Mouse (Mus musculus): ENCODE results near the gene Ccdc154.
"Not testable (repeated sequence)": the region's sequence is repeated elsewhere in the genome, so short reads cannot be mapped to it uniquely, and the experiment has no call there.

The Ccdc154 gene

DNA sequence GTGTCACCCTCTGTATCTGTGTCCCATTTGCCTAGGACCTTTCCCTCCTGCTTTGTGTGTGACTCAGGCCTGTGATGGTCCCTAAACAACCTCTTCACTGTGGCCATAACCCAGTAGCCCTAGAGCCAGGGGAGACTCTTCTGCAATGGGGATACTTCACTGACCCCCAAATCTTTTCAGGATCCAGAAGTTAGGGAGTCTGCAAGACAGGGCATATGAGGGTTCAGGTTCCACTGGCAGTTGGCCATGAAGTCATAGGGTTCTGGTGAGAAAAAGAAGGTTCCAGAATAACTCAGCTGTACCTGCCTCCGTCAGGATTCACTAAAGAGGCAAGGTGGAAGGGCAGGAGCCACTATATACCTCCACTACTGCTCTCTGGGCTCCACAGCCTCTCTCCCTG is at the start of gene Ccdc154:
TSS of gene Ccdc154 (plus strand) at position 301 of the 400 bp plus-strand sequence.
- no peak for DNase-seq (ENCODE audit: low spot score in 2 of 2)

GRCm38 (mm10) chr17:25114908-25115645 is 47.2 kb upstream of the Ccdc154 start:
- DNase-seq (ENCODE audit: low spot score in 2 of 2) = no peak

DNA sequence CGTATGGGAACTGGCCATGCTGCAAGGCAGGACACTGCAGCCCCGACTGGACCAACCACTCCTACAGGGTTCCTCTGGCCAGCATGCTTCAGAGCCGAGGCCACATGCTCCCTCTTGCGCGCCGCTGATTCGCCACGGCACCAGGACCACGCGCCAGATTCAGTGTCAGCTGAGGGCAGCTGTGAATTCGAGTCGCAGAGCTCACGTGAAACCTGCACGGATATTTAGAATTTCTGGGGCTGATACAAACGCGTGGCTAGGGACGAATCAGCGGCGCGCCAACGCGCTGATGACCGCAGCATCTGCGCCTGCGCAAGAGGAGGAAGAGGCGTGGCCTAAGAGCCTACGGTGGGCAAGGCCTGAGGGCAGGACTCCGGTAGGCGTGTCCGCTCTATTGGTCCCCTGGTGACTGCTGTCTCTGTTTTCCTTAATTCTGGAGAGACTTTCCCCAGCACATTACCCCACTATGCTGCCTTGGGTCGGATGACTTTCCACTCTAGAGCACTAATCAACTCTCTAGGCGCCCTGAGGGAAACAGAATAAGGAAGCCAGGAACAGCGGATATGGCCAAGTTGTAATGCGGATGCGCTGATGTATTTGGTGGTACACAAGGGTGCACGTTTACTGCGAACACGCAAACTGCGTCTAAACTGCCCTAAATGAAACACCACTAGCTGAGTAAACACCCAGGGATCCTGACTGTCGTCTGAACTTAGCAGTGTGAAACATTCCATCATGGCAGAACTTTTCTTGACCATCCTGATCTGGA is 46.4 kb upstream of the Ccdc154 start, which contains the start of gene Telo2:
TSS of gene Telo2 (minus strand) at position 304 of the 769 bp plus-strand sequence.
- peak; percentile 91 to 92 for DNase-seq (ENCODE audit: low spot score in 2 of 2)

- peak in 1 of 2 experiments; percentile 26 for DNase-seq (ENCODE audit: low spot score in 2 of 2)
These were observed 45.0 kb upstream of the Ccdc154 start for GRCm38 (mm10) chr17:25117263-25117662.

- no peak for DNase-seq (ENCODE audit: low spot score in 2 of 2)
These were observed 41.9 kb upstream of the Ccdc154 start, which contains the start of gene Ptx4 for GRCm38 (mm10) chr17:25120406-25120805. TSS of gene Ptx4 (plus strand) at chr17:25120760.

- DNase-seq (ENCODE audit: low spot score in 2 of 2) = no peak
These were observed 38.3 kb upstream of the Ccdc154 start for GRCm38 (mm10) chr17:25123979-25124378.

GRCm38 (mm10) chr17:25125442-25126060 is 36.7 kb upstream of the Ccdc154 start:
- DNase-seq (ENCODE audit: low spot score in 2 of 2) = not testable (repeated sequence)

GRCm38 (mm10) chr17:25127079-25127478 is 35.2 kb upstream of the Ccdc154 start:
- DNase-seq (ENCODE audit: low spot score in 2 of 2) = peak; percentile 19 to 21

DNA sequence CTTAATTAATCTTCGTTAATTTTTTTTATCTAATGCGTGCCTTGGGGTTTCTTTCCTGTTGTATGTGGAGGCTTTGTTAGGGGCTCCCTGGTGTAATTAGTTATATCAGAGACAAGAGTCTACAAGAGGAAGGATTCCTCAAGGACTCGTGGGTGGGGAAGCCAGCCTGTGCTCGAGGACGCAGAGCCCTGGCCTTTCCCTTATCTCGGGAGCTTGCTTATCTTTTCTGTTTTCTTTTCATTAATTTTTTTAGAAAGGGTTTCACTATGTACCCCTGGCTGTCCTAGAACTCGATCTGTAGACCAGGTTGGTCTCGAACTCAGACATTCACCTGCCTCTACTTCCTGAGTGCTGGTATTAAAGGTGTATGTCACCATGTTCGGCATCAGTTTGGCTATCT is 34.6 kb upstream of the Ccdc154 start:
- DNase-seq (ENCODE audit: low spot score in 2 of 2) = no peak

DNA sequence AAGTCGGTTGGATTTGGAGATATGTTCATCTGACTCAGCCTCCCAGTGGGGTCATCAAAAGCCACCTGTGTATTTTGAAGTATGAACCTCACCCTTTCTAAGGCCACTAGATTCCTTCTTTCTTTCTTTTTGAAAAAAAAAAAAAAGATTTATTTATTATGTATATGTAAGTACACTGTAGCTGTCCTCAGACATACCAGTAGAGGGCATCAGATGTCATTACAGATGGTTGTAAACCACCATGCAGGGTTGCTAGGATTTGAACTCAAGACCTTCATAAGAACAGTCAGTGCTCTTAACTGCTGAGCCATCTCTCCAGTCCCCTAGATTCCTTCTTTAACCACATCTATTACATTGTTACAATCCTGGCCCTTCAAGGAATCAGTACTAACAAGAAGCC is 32.2 kb upstream of the Ccdc154 start:
- DNase-seq (ENCODE audit: low spot score in 2 of 2) = no peak

DNA sequence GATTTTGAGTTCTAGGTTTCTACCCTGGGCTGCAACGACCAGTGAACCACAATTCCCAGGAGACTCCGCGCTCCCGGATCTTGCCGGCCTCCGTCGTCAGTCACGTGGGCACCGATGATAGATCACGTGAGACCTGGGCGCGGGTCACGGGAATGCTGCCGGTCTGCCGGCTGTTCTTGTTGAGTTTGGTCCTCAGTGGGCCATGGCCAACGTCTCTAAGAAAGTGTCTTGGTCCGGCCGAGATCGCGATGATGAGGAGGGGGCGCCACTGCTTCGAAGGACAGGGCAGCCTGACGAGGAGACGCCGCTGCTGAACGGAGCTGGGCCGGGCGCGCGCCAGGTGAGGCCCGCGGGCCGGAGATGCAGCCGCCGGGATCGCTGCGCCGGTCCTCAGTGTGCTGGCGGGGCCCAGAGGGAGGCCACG is 29.0 kb upstream of the Ccdc154 start, which contains the start of gene Clcn7:
TSS of gene Clcn7 (plus strand) at position 117 of the 424 bp plus-strand sequence.
- DNase-seq (ENCODE audit: low spot score in 2 of 2) = peak; percentile 90 to 92

- DNase-seq (ENCODE audit: low spot score in 2 of 2) = no peak
These were observed 26.6 kb upstream of the Ccdc154 start for GRCm38 (mm10) chr17:25135622-25136021.

GRCm38 (mm10) chr17:25138803-25139202 is 23.5 kb upstream of the Ccdc154 start:
- no peak for DNase-seq (ENCODE audit: low spot score in 2 of 2)

DNA sequence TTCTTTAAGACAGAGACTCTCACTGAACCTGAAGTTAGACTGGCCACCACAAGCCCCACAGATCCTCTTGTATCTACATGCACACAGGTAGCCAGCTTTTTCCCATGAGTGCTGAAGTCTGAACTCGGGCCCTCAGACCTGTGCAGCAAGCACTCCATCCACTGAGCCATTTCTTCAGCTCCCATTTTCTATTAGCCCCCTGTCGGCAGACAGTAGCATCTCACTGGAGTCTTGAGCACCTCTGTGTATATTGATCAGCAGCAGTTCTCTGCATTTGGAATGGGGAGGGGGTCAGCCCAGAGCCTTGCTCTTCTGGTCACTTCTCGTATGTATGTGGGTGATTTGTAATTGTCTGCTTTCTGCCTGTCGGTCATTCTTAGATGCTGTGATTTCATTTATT is 22.3 kb upstream of the Ccdc154 start:
- no peak for DNase-seq (ENCODE audit: low spot score in 2 of 2)

DNA sequence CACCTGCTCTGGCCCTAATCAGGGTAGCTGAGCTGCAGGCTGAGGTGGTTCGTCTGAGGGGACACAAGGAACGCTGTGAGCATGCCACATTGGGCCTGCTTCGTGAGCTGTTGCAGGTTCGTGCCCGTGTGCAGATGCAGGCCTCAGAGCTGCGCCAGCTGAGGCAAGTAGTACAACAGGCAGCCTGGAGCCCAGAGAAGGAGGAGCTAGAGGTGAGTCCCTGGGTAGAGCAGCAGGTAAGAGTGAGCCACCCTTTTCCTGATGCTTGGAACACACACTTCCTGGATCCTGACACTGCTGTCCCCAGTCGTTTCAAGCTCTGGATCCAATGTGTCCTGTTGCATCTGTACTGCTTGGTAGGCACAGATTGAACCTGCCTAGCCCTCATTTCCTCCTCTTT is 1.1 kb downstream of the Ccdc154 start:
- DNase-seq (ENCODE audit: low spot score in 2 of 2) = no peak

DNA sequence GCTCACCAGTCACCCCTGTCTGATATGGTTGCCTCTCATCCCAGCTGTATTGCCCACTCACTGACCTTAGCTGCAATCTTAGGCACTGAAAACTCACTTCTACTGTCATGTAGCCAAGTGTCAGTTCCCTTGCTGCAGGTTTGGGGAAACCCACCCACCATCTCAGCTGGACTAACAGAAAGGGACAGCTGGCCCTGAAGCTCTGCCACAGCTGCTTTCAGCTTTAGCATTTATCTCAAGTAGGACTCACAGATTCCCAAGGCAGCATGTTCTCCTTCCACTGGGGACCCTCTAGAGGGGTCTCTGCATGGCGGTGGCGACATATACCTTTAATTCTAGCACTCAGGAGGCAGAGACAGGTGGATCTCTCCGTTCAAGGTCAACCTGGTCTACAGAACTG is 2.5 kb downstream of the Ccdc154 start:
- DNase-seq (ENCODE audit: low spot score in 2 of 2) = no peak

GRCm38 (mm10) chr17:25165970-25166671 is 3.9 kb downstream of the Ccdc154 start:
- DNase-seq (ENCODE audit: low spot score in 2 of 2) = no peak

- DNase-seq (ENCODE audit: low spot score in 2 of 2) = no peak
These were observed 7.4 kb downstream of the Ccdc154 start for GRCm38 (mm10) chr17:25169706-25170105.

DNA sequence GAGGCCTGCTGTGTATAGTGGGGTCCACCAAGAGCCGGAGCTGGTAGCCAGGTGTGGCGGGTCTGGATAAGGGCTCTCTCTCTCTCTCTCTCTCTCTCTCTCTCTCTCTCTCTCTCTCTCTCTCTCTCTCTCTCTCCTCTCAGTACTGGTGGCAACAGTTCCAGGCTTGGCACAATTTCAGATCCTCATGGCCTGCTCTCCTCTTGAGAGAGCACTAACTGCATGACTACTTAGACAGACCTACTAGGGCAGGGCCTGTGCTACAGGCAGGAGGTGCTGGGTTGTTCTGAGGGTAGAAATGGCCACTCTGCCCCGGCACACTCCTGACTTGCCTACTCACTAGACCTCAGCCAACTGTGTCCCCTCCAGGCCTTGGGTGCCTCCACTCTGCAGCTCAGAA is 10.3 kb downstream of the Ccdc154 start:
- DNase-seq (ENCODE audit: low spot score in 2 of 2) = no peak

DNA sequence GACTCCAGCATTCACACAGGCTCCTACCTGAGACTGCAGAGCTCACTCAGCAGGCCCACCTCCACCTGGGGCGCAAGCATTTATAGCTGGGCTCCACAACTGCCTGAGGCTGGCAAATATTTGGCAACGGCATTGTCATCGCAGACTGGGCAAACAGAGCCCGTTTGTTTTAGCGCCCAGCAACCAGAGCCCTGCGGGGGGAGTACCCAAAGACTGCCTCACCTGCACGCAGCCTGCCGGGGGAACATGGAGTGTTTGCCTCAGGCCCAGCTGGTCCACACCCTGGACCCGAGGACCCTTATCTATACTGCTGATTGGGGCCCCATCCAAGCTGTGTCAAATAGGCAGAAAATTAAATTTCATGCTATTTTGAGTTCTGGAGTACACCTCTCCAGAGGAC is 13.2 kb downstream of the Ccdc154 start, which contains the start of gene Gm38655:
TSS of gene Gm38655 (minus strand) at position 61 of the 400 bp plus-strand sequence.
- DNase-seq (ENCODE audit: low spot score in 2 of 2) = no peak

DNA sequence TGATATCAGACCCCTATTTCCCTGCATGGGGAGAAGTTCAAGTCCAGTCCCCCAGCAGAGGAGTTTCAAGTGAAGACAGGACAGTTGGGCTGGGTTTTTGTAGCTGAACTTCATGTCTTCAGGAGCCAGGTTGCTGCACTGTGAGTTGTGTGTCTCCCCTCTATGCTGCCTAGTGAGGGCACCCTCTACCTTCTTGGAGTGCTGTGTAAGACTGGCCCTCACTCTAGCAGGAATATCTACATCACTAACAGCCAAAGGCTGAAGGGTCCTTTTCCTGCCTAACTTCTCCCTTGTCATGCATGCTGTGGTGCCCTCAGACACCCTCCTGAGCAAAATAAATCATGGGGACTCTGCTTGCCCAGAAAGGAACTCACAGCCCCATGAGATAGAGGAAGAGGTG is 21.0 kb downstream of the Ccdc154 start:
- no peak for DNase-seq (ENCODE audit: low spot score in 2 of 2)
